Mouse (Mus musculus): ENCODE data around the gene Slc30a9.

The Slc30a9 gene

GRCm38 (mm10) chr5:67306698-67307521 lies at the start of gene Slc30a9:
TSS of gene Slc30a9 (plus strand) at chr5:67306955.
- peak; percentile 92 for DNase-seq (ENCODE audit: low read depth)

- no peak for DNase-seq (ENCODE audit: low read depth)
These were observed 48.3 kb upstream of the Slc30a9 start for GRCm38 (mm10) chr5:67258473-67258872.

GRCm38 (mm10) chr5:67260159-67260530 lies 46.6 kb upstream of the Slc30a9 start:
- no peak for DNase-seq (ENCODE audit: low read depth)

- peak; percentile 98 for DNase-seq (ENCODE audit: low read depth)
These were observed 46.0 kb upstream of the Slc30a9 start, which contains the start of gene Tmem33 for GRCm38 (mm10) chr5:67260531-67261371. TSS of gene Tmem33 (plus strand) at chr5:67260565.

GRCm38 (mm10) chr5:67262964-67263363 lies 43.8 kb upstream of the Slc30a9 start:
- DNase-seq (ENCODE audit: low read depth) = no peak

GRCm38 (mm10) chr5:67266106-67266505 lies 40.6 kb upstream of the Slc30a9 start:
- peak; percentile 55 for DNase-seq (ENCODE audit: low read depth)

GRCm38 (mm10) chr5:67269309-67269708 lies 37.4 kb upstream of the Slc30a9 start:
- no peak for DNase-seq (ENCODE audit: low read depth)

- no peak for DNase-seq (ENCODE audit: low read depth)
These were observed 27.3 kb upstream of the Slc30a9 start for GRCm38 (mm10) chr5:67279407-67279806.

GRCm38 (mm10) chr5:67279840-67280239 lies 26.9 kb upstream of the Slc30a9 start:
- no peak for DNase-seq (ENCODE audit: low read depth)

GRCm38 (mm10) chr5:67280400-67280799 lies 26.4 kb upstream of the Slc30a9 start:
- DNase-seq (ENCODE audit: low read depth) = no peak

- DNase-seq (ENCODE audit: low read depth) = no peak
These were observed 11.7 kb upstream of the Slc30a9 start for GRCm38 (mm10) chr5:67295029-67295428.

- DNase-seq (ENCODE audit: low read depth) = no peak
These were observed 11.1 kb upstream of the Slc30a9 start for GRCm38 (mm10) chr5:67295682-67296081.

- DNase-seq (ENCODE audit: low read depth) = no peak
These were observed 10.6 kb upstream of the Slc30a9 start for GRCm38 (mm10) chr5:67296171-67296570.

- DNase-seq (ENCODE audit: low read depth) = no peak
These were observed 9.5 kb upstream of the Slc30a9 start for GRCm38 (mm10) chr5:67297026-67297813.

GRCm38 (mm10) chr5:67299847-67300412 lies 6.8 kb upstream of the Slc30a9 start:
- DNase-seq (ENCODE audit: low read depth) = no peak

GRCm38 (mm10) chr5:67300926-67301597 lies 5.7 kb upstream of the Slc30a9 start:
- DNase-seq (ENCODE audit: low read depth) = no peak

GRCm38 (mm10) chr5:67301722-67302331 lies 4.9 kb upstream of the Slc30a9 start:
- DNase-seq (ENCODE audit: low read depth) = no peak

- DNase-seq (ENCODE audit: low read depth) = no peak
These were observed 2.9 kb upstream of the Slc30a9 start for GRCm38 (mm10) chr5:67303816-67304215.

GRCm38 (mm10) chr5:67307659-67308222 lies 986 bp downstream of the Slc30a9 start:
- no peak for DNase-seq (ENCODE audit: low read depth)

GRCm38 (mm10) chr5:67311811-67312521 lies 5.2 kb downstream of the Slc30a9 start:
- no peak for DNase-seq (ENCODE audit: low read depth)

Data from induced T-regulatory cell, adult 2 months (primary cell).